Mouse (Mus musculus): Measurements from ENCODE around the gene Rhbdl1. TPM values are rescaled to one million over a fixed set of nuclear protein-coding genes. Genes with fewer than 3 reads are reported as not detected.

The Rhbdl1 gene
- polyA plus RNA-seq (2015; fragmentation: Nextera tagmentation; extraction: Ambion mirVana): 1.4 and 1.9 TPM in 2 replicates

GRCm38 (mm10) chr17:25837076-25837410 lies at the start of gene Rhbdl1:
Gene Rhbdl1, minus strand, starts transcription at chr17:25837295.

GRCm38 (mm10) chr17:25880196-25880910 lies 43.3 kb upstream of the Rhbdl1 start, which contains the start of gene Wfikkn1:
Gene Wfikkn1, minus strand, starts transcription at chr17:25880858.

GRCm38 (mm10) chr17:25874721-25875170 lies 37.7 kb upstream of the Rhbdl1 start, which contains the start of gene Mettl26:
Gene Mettl26, plus strand, starts transcription at chr17:25875074.

GRCm38 (mm10) chr17:25868601-25869191 lies 31.6 kb upstream of the Rhbdl1 start, which contains the start of gene Mcrip2:
Gene Mcrip2, minus strand, starts transcription at chr17:25868764.

GRCm38 (mm10) chr17:25860832-25861703 lies 24.0 kb upstream of the Rhbdl1 start, which contains the start of gene Wdr90:
Gene Wdr90, minus strand, starts transcription at chr17:25861501.

GRCm38 (mm10) chr17:25844396-25844901 lies 7.4 kb upstream of the Rhbdl1 start, which contains the start of gene Rhot2:
Gene Rhot2, minus strand, starts transcription at chr17:25844851.

GRCm38 (mm10) chr17:25841117-25841880 lies 4.2 kb upstream of the Rhbdl1 start, which contains the start of gene Gm20683:
Gene Gm20683, minus strand, starts transcription at chr17:25841763.

GRCm38 (mm10) chr17:25833291-25833663 lies 3.8 kb downstream of the Rhbdl1 start, which contains the start of gene Stub1:
Gene Stub1, minus strand, starts transcription at chr17:25833404.

GRCm38 (mm10) chr17:25828712-25829557 lies 8.2 kb downstream of the Rhbdl1 start, which contains the start of gene Jmjd8:
Gene Jmjd8, plus strand, starts transcription at chr17:25828867.

GRCm38 (mm10) chr17:25823452-25823851 lies 13.6 kb downstream of the Rhbdl1 start, which contains the start of gene Wdr24:
Gene Wdr24, plus strand, starts transcription at chr17:25823627.

GRCm38 (mm10) chr17:25808789-25809605 lies 28.1 kb downstream of the Rhbdl1 start, which contains the start of gene Fbxl16:
Gene Fbxl16, plus strand, starts transcription at chr17:25809085.

GRCm38 (mm10) chr17:25796951-25797369 lies 40.1 kb downstream of the Rhbdl1 start, which contains the start of gene Metrn:
Gene Metrn, minus strand, starts transcription at chr17:25797136.

GRCm38 (mm10) chr17:25795609-25796092 lies 41.4 kb downstream of the Rhbdl1 start, which contains the start of gene AC134908.4:
Gene AC134908.4, minus strand, starts transcription at chr17:25795659.

GRCm38 (mm10) chr17:25792615-25793014 lies 44.5 kb downstream of the Rhbdl1 start, which contains the start of gene Fam173a:
Gene Fam173a, minus strand, starts transcription at chr17:25792901.

GRCm38 (mm10) chr17:25786280-25786679 lies 50.8 kb downstream of the Rhbdl1 start, which contains the start of gene Ccdc78:
Gene Ccdc78, plus strand, starts transcription at chr17:25786580.

GRCm38 (mm10) chr17:25785281-25785745 lies 51.8 kb downstream of the Rhbdl1 start, which contains the start of gene Haghl:
Gene Haghl, minus strand, starts transcription at chr17:25785673.

